Mouse (Mus musculus) monocyte, adult 59 days (primary cell): ENCODE data around the gene Cdyl. TPM values are rescaled to one million over a fixed set of nuclear protein-coding genes. Genes with fewer than 3 reads are reported as not detected.

ENCODE experiments used
- total RNA-seq, 2 experiments: library from RNA; stranded (reverse); gene quantifications; one replicate each; pipeline ENCODE4 v1.2.4; 2023

The Cdyl gene
- total RNA-seq = 10 to 100 TPM; 24.8 to 26.3 TPM

GRCm38 (mm10) chr13:35659406-35659985, at the start of gene Cdyl:
Cdyl (plus strand) TSS chr13:35659833.

GRCm38 (mm10) chr13:35905879-35906481, 246.3 kb downstream of the Cdyl start, which contains the start of gene Rpp40:
Rpp40 (minus strand) TSS chr13:35906359.

Other genes with a start within 250 kb of the Cdyl start
- gene Rpp40, start 246.5 kb downstream of the Cdyl start, total RNA-seq = 1 to 10 TPM; 3.9 to 4.4 TPM